Mouse (Mus musculus): ENCODE measurements around the gene Serpinb7. TPM values are rescaled to one million over a fixed set of nuclear protein-coding genes. Genes with fewer than 3 reads are reported as not detected.

Gene Serpinb7
- total RNA-seq, 2 experiments from 2014 or later: not detected

DNA sequence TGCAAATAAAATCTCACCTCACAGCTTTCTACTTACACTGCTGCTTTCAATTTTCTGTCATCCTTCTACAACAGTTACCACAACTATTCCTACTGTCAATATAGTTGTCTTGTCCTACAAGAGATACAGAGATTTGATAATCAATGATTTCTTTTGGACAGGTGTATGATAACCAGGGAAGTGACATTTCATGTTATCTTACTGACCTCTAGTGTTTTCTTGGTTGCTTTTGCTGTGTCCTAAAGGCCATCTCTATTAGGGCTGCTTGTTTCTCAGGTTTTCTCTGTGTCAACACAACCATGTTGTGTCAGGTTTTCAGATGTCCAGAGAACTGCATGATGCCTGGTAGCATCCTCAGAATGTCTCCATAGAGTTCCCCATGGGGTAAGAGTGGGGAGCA, 80.5 kb downstream of the Serpinb7 start:
- intact Hi-C loops (cut with DNase I): loop anchor here (2.0 to 10.0 kb wide), 5 partner anchors 82 to 468 kb away; no protein-coding TSS in a partner anchor
- DNase-seq (ENCODE audit: low spot score in 2 of 2): no peak

DNA sequence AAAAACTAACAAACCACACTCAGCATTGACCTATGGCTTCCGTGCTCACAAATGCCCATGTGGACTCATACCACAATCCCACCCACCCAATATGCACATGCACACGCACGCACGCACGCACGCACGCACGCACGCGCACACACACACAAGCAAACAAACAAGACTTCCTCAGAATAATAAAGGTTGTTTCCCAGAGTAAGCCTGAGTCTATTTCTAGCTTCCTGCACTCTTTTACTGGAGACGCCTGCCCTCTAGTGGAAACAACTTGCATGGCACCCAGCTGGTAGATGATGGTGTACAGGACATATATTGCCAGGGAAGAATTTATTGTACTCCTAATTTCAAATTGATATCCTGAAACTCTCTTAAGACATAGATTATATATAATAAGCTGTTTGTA, 82.0 kb downstream of the Serpinb7 start:
- peak; percentile 69 to 72 for DNase-seq (ENCODE audit: low spot score in 2 of 2)
- intact Hi-C loops (cut with DNase I): loop anchor here (2.0 to 5.0 kb wide), 3 partner anchors 81 to 469 kb away; no protein-coding TSS in a partner anchor

DNA sequence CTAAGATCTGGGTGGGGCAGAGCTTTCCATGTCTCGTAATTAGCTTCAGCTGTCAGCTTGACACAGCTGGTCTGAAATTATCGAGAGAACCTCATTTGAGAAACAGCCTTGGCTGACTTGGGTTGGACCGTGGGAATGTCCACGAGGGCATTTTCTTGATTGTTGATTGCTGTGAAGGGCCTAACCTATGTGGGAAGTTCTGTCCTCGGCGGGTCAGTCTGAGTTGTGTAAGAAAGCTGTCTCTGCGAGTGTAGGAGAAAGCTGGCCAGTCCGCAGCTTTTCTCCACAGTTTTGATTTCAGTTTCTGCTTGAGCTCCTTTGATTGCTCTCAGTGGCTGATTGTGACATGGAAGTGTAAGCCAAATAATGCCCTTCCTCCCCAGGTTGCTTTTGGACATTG, 90.1 kb downstream of the Serpinb7 start:
- no peak for DNase-seq (ENCODE audit: low spot score in 2 of 2)
- intact Hi-C loops (cut with DNase I): no loop called here

DNA sequence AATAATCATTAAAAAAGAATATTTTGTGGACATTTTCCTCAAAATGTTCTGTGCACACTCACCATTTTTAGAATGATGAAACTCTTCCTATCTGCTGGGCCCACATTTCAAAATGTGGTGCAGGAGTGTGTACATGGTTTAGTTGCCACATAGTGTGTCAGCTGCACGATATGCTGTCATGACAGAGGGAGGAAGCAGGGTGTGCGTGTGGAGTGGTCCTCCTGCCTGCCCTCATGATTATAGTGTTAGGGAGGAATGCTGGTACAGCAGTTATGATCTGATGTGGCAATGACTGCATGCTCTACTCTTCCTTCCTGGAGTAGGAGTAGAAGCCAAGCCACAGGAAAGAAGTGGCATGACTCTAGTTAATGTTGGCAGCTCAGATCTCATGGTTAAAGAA, 97.3 kb downstream of the Serpinb7 start:
- DNase-seq (ENCODE audit: low spot score in 2 of 2): no peak
- intact Hi-C loops (cut with DNase I): no loop called here

DNA sequence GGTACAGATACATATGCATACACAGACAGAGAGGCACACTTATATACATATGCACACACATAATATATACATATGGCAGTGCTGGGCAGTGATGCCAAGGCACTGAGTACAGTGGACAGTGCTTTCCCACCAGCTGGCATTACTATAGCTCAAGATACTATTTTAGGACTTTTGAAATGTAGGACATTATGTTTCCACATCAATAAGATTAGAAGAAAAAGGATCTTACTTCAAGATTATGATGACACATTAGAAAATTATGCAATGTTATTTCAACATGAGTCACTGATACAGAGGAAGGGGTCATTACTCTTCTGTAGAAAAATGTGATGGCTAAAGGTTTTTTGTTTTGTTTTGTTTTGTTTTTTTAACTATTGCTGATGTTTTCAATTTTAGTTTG, 102.6 kb downstream of the Serpinb7 start:
- intact Hi-C loops (cut with DNase I): no loop called here
- no peak for DNase-seq (ENCODE audit: low spot score in 2 of 2)

Other genes with a start within 250 kb of the Serpinb7 start
- not detected for gene Serpinb3b, start 121.3 kb upstream of the Serpinb7 start, total RNA-seq (2021)
- not detected for gene Serpinb3c, start 121.3 kb upstream of the Serpinb7 start, total RNA-seq (2021)
- not detected for gene Serpinb11, start 38.5 kb upstream of the Serpinb7 start, total RNA-seq (2021)
- gene Serpinb2, start 111.8 kb downstream of the Serpinb7 start, total RNA-seq (2021): not detected
- 10 to 100 TPM; 12.8 to 15.5 TPM for gene Serpinb8, start 190.4 kb downstream of the Serpinb7 start, total RNA-seq (2021)

Data from left cerebral cortex, postnatal 36 days (tissue).